Mouse (Mus musculus) hindlimb bud, embryonic 11.5 days (tissue): ENCODE data around the gene Mrpl11.
A peak's percentile ranks its signal among the peaks of the same experiment; 100 is the strongest.
"Not testable (repeated sequence)": the region's sequence is repeated elsewhere in the genome, so short reads cannot be mapped to it uniquely, and the experiment has no call there.

ENCODE experiments used
- DNase-seq: peaks from one replicate; pipeline ENCODE4 v3.0.0-alpha.2; 2012; ENCODE audit warnings: low read depth, low spot score; ENCODE audit errors: extremely low spot score

The Mrpl11 gene

DNA sequence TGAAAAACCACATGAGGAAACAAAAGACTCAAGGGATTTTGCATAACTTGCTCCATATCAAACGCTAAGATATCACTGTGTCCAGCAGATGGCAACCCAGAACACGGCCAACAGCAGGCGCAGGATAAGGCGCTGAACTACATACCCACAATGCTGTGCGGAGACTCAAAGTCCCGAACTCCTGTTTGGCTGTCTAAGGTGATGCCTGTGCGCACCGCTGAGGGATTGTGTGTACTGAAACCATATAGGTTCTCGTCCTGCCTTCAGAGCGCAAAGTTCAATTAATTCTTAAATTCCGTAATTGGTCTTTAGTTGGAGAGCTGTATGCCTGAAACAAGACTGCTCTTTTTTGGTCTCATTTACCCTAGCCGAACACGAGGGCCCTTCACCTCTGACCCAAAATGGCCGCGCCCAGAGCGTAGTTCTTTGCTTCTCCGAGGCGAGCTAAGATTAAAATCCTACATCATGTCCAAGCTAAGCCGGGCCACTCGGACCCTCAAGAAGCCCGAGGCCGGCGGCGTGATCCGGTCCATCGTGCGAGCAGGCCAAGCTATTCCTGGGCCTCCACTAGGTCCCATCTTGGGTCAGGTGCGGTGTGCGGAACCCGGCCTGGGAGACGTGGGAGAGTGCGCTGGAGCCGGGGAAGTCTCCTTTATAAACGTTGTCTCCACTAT is at the start of gene Mrpl11:
Mrpl11 (plus strand) TSS at position 220 of the 674 bp plus-strand sequence.
- DNase-seq, result peak; percentile 95

DNA sequence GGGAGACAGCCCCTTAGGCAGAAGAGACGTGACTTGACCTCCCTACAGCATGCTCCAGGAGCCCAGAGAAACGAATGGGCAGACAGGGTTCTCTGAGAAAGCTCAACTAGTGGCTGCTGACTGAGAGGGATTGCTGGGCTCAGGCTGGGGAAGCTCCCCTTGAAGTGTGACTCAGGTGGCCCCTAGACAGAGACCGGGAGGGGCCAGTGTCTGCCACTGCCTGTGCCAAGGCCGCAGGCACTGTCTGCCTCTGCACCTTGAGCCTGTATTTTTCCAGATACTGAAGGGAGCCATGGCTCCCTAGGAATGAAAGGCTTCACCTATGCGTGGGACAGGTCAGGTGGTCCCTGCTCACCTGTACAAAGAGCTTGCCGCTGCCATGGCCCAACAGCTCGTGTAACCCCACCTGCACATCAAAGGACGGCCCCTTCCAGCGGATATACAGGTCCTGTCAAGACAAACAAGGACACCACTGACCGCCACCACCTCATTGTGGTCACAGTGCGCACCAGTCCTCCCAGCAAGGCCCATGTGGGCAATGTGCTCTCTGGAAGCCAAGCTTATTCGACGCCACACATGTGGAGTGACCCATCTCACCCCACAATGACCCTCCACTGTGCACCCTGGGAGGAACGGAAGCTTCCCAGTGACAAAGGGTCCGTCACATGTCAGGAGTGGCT is 45.9 kb upstream of the Mrpl11 start:
- DNase-seq, result no peak

DNA sequence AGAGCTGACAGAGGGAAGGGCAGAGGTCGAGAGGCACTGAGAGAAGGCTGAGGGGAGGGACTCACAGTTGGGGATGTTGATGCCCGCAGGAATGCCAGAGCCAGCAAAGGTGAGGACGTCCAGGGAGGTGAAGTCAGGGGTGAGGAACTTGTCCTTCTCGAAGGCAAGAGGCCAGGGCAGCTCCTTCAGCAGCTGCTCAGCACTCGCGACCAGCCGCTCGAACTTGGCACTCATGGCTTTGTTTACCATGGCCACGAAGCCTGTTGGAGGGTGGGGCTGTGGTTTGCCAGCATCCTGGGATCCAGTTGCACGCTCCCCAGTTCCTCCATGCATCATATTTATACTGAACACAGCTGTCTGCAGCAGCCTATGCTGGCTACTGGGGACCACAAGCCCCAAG is 45.1 kb upstream of the Mrpl11 start:
- no peak for DNase-seq

DNA sequence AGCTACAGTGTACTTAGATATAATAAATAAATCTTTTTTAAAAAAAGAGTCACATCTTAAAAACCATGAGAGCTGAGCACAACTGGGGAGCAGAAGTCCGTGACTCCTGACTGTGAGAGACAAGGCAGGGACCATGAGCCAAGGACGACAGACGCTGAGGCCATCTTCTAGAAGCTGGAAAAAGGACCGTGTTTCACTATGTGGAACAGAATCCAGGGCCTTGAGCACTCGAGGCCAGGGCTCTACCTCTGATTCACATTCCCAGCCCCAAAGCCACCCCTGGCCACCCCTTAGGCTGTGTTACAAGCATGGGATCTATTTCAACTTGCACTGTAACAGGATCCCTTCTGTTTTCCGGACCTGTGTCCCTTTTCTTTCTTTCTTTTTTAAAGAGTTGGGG is 42.3 kb upstream of the Mrpl11 start:
- no peak for DNase-seq

DNA sequence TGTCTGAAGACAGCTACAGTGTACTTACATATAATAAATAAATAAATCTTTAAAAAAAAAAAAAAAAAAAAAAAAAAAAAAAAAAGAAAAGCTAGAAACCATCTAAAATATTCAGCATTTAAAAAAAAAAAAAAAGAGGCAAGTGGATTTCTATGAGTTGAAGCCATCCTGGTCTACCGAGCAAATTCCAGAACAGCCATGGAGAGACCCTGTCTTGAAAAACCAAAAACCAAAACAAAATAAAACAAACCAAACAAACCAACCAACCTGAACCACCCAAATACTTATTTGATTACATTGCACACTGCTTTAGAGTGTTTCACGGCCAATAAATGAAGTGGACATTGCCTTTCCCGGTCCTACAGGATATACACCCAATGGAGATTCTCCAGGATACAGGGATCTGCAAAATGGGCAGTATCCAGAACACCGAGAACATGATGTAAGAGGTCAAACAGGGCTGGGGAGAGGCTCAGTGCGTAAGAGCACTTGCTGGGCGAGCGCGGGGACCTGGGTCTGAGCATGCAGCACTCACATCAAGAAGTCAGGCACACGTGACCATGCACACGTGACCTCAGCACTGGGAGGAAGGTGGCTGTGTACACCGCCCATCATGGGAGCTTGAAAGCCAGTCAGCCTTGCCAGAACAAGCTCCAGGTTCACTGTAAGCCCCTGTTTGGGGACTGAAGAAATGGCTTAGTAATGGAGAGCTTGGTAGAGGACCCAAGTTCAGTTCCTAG is 36.7 kb upstream of the Mrpl11 start:
- no peak for DNase-seq

DNA sequence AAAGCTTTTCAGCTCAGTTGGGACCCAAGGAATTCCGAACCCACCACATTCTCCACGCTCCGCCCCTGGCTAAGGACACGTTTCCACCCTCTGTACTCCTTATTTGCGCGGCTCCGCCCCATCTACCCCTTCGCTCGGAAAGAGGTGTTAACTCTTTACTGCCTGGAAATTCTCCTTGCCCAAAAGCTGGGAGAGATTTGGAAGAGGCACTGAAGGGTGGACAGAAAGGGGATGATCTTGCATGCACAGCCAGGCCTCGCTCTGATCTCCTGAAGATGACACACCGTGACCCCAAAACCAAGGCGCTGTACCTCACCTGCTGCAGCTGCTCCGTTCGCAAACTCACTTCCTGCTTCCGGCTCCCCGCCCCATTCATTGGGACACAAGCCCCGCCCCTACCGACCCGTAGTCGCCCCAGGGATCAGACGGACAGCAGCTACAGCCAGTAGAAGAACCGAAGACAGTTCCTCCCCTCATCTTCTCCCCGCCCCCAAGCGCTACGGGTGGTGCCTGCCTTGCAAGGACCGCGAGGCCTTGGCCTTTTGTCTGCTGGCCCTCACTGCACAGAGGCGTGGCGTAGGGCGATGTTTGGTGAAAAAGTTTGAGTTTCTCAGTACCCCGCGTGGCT is 33.9 kb upstream of the Mrpl11 start, which contains the start of gene Dpp3:
Dpp3 (minus strand) TSS at position 384 of the 628 bp plus-strand sequence.
- DNase-seq, result peak; percentile 85

DNA sequence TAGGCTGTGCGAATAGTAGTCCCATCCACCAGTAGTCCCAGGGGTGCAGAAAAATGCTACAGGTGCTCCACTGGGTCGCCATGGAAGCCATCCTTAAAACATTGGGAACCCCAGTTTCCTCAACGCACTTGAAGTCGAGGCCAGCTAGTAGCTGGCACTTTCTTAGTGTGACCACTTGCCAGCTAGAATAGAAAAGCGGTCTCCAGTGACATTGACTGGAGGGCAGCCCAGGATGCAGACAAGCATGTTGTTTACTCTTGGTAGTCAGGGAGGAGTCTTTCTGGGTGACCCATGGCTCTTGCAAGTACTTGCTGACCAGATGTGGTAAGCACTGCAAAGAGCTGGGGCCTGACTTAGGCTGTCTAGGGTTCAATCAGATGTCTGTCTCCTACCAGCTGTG is 33.2 kb upstream of the Mrpl11 start:
- DNase-seq, result no peak

DNA sequence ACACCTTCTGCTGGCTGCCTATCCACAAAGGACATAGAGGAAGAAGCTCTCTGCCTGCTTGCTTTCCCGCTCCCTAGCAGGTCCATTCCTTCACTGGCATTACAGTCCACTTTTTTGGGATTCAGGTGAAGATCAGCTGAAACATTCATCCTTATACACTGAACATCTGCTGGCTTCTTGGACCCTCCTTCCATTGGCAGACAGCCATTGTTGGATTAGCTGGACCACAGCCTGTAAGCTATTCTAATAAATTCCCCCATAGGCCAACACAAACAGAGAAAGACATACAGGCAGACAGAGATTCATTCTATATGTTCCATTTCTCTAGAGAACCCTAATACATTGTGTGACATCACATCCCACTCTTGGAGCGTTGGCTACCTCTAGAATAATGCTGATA is 25.1 kb upstream of the Mrpl11 start:
- DNase-seq, result no peak

DNA sequence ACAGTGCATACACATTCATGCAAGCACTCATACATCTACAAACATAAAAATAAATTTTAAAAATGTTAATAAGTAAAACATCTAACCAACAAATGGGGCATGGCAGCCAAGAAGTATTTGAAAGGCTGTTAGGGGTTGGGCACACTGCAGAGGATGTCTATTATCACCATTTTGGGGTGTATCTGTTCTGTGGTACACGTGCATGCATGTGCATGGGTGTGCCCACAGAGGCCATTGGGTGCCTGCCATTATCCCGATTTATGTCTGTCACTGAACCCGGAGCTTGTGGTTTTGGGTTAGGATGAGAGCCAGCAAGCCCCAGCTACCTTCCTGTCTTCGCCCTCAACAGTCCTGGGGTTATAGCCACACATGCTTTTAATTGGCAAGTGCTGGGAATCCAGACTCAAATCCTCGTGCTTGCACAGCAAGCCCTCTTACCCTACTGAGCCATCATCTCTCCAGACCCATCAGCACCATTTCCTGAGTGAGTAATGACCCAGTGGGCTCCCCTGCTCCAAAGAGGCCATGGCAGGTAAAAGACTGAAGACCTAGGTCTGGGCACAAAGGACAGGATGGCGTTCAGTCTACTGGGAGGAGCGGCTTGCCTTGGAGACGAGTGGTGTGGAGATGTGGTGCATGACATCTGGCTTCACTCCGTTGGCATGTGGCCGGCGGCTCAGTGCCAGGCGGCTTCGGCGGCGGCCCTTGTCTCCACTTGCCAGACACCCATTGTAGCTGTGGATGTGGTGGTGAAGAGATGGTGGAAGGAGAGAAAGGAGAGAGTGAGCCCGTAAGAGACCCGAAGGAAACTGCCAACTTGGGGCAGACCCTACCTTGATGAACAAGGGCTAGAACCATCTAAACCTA is 24.3 kb upstream of the Mrpl11 start:
- no peak for DNase-seq

DNA sequence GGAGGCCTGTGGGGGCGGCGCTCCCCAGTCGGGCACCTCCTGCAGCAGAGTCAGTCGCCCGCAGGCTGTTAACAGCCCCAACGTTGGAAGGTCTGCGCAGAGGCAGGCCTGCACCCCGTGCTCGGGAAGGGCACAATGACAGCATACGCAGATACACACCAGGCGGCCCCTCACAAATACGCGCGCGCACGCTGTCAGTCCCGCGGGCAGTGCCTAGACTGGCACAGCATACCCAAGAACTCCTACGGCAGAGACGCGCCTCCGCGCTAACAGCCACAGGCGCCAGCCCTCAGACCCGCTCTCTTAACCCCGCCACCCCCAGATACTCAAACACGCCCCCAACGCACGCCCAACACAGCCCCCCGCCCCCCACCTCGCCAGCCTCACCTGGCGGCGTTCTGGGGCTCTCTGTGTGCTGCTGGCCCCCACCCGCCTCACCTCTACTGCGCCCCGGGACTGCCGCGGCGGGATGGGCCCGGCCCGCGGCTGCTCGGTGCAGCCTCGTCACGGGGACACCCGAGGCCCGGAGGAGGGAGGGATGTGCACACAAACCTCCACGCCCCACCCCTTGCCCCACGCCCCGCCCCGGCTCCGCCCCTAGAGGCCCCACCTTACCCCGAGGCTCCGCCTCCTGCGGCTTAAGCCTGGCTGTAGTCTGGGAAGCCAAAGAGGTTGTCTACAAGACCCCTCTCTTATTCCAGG is 19.2 kb upstream of the Mrpl11 start, which contains the start of gene Peli3:
Peli3 (minus strand) TSS at position 577 of the 702 bp plus-strand sequence.
- no peak for DNase-seq

DNA sequence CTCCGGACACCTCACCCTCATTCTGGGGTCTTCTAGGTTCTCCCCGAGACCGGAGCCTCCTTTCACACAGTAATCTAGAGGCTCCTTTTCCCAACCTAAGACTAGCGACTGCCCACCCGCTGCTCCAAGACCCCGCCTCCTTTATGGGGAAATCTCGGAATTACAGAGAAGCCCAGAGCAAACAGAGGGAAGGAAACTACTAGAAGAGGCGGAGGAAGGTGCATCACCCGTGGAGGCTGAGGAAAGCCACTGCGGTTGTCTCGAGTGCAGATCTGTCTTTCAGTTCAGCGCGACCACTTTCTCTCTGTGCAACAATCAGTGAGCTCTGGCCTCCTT is 18.7 kb upstream of the Mrpl11 start:
- no peak for DNase-seq

DNA sequence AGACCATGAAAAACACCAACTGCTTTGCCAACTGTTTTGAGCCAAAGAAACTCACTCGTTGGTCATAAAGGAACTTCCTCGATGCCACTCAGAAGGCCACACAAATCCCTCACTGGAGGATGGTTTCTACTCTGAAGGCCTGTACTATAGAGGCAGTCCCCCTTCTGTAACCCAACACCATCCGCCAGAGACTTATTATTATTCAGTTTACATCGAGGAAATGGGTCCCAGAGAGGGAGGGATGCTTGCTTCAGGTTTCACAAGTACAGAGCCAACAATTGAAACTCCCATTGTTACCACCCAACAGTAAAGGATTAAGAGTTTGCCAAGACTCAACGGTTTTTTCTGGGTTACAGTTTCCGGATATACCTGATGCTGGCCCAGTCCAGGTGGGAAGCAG is 16.4 kb upstream of the Mrpl11 start:
- no peak for DNase-seq

DNA sequence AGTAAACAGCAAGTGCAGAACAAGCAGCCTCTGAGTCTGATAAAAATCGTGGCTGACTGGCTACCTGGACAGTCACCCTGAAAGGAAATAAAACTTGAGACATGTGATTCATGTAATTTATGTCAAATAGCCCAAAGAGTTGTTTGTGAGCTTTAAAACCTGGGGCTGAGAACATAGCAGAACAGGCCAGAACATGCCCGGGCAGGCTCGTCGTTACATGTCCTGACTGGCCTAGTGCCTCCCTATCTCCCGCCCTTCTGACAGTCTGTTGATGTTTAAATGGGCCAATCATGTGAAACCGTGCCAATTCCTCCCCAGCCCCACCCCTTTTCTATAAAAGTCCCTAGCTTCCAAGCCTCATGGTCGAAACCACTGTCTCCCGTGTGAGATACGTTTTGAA is 13.3 kb upstream of the Mrpl11 start:
- not testable (repeated sequence) for DNase-seq

DNA sequence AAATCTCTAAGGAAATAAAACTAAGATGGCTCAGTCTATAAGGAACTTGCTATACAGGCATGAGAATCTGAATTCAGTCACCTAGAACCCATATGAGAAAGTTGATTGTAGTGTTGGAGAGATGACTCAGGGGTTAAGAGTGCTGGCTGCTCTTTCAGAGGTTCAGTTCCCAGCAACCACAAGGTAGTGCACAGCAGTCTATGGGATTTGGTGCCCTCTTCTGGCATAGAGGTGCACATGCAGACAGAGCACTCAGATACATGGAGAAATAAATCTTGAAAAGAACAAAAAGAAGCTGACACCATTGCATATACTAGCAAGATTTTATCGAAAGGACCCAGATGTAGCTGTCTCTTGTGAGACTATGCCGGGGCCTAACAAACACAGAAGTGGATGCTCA is 6.3 kb downstream of the Mrpl11 start:
- no peak for DNase-seq

DNA sequence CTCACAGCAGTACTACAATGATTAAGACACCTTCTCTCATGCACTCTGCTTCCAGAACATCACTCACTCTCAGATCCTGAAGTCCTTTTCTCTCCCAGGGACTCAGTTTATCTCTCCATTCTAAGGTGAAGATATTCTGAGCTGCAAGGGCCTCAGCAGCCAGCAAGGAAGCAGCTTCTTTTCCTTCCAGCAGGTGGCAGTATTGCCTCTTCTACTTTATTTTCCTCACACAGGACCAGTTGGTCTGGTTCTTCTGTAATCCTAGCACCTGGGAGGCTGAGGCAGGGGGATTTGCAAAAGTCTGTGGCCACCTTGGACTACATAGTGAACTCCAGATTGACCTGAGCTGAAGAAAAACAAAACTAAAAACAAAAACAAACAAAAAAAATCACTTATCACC is 19.8 kb downstream of the Mrpl11 start:
- DNase-seq, result peak; percentile 71

DNA sequence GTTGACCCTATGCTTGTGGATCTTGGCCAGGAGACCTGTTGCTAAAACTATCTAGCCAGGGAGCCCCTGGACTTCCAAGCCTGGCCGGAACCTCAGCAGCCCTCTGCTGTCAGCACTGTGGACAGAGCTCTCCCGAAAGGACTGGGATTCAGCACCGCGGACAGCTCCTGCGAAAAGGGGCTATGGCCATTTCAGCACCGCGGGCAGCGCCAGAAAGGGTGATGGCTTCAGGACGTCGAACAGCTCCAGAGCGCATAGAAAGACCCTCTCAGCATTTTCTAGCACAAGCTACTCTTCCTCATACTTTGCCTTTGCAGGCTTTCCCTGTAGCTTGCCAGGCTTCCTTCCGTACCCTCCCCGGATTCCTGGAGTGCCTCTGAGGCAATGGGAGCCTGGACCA is 27.1 kb downstream of the Mrpl11 start:
- peak; percentile 72 for DNase-seq

DNA sequence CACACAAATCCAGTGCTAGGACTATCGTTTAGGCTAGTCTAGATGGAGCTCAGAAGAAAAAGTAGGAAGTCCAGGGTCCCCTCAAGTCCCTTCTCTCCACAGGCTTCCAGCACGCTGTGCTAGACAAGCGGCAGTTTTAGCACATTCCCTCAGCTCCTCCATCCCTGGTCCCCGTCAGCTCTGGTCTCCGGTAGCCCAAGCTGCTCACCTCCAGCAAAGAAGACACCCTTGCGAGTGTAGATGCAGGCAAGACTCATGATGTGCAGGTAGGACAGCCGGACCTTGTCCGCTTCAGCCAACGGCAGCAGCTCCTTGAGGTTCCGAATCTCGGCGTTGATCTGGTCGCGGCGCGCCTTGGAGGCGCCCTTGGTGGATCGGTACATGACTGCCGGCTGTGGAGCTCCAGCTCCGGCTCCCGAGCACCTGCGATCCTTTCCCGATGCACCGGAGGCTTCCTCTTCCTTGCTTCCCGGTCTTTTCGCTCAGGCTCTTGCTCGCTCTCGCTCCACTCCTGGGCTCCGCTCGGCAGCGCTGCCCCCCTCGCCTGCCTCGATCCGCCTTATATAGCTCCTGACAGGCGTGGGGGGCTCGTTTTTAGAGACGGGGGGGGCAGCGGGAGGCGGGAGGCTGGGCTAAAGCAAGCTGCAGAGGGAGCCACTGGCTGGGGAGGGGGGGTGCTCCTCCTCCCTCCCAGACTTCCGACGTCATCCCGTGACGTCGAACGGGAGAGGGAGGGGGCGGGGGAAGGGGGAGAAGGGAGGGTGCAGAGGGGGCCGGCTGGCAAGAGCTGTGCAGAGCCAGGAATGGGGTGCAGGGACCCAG is 27.7 kb downstream of the Mrpl11 start:
- DNase-seq, result no peak

DNA sequence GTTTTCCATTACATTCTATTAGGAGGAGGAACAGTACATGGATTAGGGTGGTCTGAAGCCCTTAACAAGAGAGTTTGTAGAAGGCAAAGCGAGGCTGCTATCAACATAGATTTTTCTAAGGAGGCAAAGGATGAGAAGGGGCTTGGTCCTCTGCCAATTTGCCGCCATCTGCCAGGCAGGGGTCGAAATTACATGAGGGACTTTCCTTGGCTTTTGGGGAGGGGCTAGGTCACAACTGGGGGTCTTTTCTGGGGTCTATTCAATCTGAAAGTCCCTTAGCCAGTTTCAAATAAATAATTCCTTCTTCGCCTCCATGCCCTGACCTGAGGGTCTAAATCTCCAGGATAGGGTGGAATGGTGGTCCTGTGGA is 28.3 kb downstream of the Mrpl11 start, which contains the start of gene Npas4:
Npas4 (minus strand) TSS at position 61 of the 370 bp plus-strand sequence.
- DNase-seq, result no peak

DNA sequence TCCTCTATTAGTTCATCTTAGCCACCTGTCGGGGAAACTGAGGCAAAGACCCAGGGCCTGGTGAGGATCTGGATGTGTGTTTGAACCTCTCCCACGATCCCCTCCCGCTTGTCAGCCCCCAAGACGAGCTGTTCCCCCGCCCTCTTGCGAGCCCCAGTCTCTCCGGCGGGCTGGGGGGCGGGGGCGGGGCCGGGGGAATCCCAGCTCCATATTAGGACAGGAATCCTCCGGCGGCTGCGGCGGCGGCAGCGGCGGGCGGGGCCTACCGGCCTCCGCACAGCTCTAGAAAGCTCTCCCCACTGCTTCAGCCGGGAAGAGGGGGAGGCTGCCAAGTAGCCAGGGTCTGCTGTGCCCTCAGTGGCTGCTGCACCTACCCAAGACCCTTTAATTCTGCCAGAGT is 28.8 kb downstream of the Mrpl11 start:
- no peak for DNase-seq
